Mouse (Mus musculus): ENCODE measurements around the gene Iqcd. TPM values are rescaled to one million over a fixed set of nuclear protein-coding genes. Genes with fewer than 3 reads are reported as not detected.

The Iqcd gene
- polyA plus RNA-seq, 1 experiment from 2014 or later, result 0.54 TPM

DNA sequence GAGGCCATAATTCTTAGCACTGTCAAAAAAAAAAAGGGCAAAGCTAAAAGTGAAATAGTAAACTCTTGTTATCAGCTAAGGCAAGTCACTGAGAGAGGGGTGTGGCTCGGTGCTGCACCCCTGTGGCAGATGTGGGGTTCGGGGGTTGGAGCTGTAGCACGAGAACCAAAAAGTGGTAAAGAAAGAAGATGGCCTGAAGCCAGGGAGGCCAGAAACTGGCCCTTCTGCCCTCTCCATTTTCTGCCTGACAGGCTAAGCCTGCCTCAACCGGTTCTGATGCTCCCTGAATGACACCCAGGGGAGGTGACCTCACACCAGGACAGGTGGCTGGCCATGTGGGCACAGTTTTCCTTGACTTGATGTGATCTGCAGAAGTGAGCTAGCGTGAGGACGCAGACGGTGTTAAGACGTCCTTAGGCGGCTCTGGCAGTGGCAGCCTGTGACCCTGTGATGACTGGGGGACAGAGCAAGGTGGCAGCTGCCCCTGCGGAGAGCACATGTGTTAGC lies 10.8 kb upstream of the Iqcd start:
- 50% methylated on average over 10 of the region's 10 CpGs for WGBS
- Histone ChIP-seq H3K9ac (replicated peaks; ENCODE audit: low read depth, low read length) (no peak overlapping the region), H3K4me3 (ENCODE audit: low read depth, low read length) (no peak overlapping the region), H3K4me2 (replicated peaks; ENCODE audit: low read depth, low read length) (0 out of 2 replicates have a peak overlapping the region, but pooled peaks have one; percentile 12), H3K27ac (ENCODE audit: low read length) (peak overlapping the region; percentile 77; the same call in 1 of the 2 replicates), H3K36me3 (ENCODE audit: control insufficient read depth, insufficient read depth, low read length) (no peaks in the 10 kb centered on the region; the same call in 1 of the 2 replicates), H3K9me3 (ENCODE audit: control insufficient read depth, low read depth, low read length) (no peaks in the 10 kb centered on the region), H3K4me1 (ENCODE audit: control insufficient read depth, insufficient read depth, low read length) (peaks cover 23% of the 10 kb centered on the region), H3K27me3 (ENCODE audit: control insufficient read depth, insufficient read depth, low read length) (no peaks in the 10 kb centered on the region)
- no peak for ATAC-seq (ENCODE audit: insufficient number of reproducible peaks, insufficient read depth, low FRiP score, low read depth)

DNA sequence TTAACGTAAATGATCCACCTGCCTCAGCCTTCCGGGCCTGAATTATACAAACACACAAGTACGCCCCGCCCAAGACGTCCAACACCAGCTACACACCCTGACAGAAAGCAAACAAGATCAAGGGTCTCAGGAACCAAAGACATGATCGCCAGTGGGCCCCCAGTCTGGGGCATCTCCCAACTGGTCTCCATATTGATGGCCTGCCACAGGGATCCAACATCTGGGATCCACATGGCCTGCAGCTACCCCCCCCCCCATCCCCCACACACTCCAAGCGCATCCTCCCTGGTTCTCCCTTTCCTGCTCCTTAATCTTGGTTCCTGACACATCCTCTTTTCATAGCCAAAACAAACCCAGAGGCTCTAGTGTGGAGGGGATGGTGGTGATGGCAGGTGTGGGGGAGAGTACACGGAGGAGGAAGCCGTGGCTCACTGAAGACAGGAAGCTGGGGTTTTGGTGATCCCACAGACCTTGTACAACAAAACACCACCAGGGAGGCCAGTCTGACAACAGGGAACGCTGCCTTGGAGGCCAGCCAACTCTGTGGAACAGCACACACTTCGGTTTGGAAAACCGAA lies 10.2 kb upstream of the Iqcd start:
- H3K9ac ChIP-seq (replicated peaks; ENCODE audit: low read depth, low read length), result no peak overlapping the region
- H3K4me1 ChIP-seq (ENCODE audit: control insufficient read depth, insufficient read depth, low read length), result peaks cover 23% of the 10 kb centered on the region
- 26% methylated on average over 12 of the region's 12 CpGs for WGBS

DNA sequence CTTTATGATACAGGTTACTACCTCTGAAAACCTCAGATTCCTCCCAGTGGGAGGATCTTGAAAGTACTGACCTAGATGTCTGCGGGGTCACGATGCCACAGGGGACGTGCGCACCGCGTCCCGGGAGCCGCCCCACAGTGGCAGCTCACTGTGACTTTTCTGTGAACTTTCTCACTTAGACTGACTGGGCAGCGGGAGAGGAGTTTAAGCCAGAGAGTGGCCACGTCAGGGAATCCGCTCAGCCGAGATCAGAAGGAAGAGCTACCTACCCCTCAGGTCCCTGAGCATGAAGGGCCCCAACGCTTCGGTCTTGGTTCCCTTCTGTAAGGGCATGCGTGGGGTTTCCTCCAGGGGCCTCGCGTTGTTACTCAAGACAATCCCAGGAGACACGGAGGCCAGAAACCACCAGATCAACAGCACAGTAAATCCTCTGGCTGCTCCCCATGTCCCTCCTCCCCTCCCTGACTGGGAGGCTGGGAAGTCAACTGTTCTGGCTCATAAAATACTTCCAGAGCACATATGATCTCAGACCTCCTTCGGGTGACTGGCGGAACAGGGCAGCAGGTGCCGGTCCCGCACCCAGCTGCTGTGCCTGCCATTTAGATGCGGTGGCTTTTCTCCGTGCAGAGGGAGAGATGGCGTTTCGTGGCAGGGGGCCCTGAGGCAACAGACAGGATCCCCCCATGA lies 9.5 kb upstream of the Iqcd start:
- no peak for ATAC-seq (ENCODE audit: insufficient number of reproducible peaks, insufficient read depth, low FRiP score, low read depth)
- peak overlapping the region; percentile 77 for H3K27ac ChIP-seq (ENCODE audit: low read length)
- H3K27me3 ChIP-seq (ENCODE audit: control insufficient read depth, insufficient read depth, low read length), result no peaks in the 10 kb centered on the region
- no peak overlapping the region for H3K4me3 ChIP-seq (ENCODE audit: low read depth, low read length)
- peak overlapping the region; percentile 12; the same call in 1 of the 2 replicates for H3K4me2 ChIP-seq (replicated peaks; ENCODE audit: low read depth, low read length)
- no peaks in the 10 kb centered on the region; the same call in 1 of the 2 replicates for H3K36me3 ChIP-seq (ENCODE audit: control insufficient read depth, insufficient read depth, low read length)
- H3K4me1 ChIP-seq (ENCODE audit: control insufficient read depth, insufficient read depth, low read length), result peaks cover 23% of the 10 kb centered on the region
- H3K9ac ChIP-seq (replicated peaks; ENCODE audit: low read depth, low read length), result no peak overlapping the region
- no peaks in the 10 kb centered on the region for H3K9me3 ChIP-seq (ENCODE audit: control insufficient read depth, low read depth, low read length)
- WGBS, result 49% methylated on average over 26 of the region's 26 CpGs

More for the DNA sequence above, 10.2 kb upstream of the Iqcd start:
- peak overlapping the region; percentile 12; the same call in 1 of the 2 replicates for H3K4me2 ChIP-seq (replicated peaks; ENCODE audit: low read depth, low read length)
- no peaks in the 10 kb centered on the region for H3K9me3 ChIP-seq (ENCODE audit: control insufficient read depth, low read depth, low read length)
- ATAC-seq (ENCODE audit: insufficient number of reproducible peaks, insufficient read depth, low FRiP score, low read depth), result peak; percentile 8; the same call in 1 of the 2 replicates
- peak overlapping the region; percentile 77; the same call in 1 of the 2 replicates for H3K27ac ChIP-seq (ENCODE audit: low read length)
- H3K27me3 ChIP-seq (ENCODE audit: control insufficient read depth, insufficient read depth, low read length), result no peaks in the 10 kb centered on the region
- no peaks in the 10 kb centered on the region; the same call in 1 of the 2 replicates for H3K36me3 ChIP-seq (ENCODE audit: control insufficient read depth, insufficient read depth, low read length)
- H3K4me3 ChIP-seq (ENCODE audit: low read depth, low read length), result no peak overlapping the region

DNA sequence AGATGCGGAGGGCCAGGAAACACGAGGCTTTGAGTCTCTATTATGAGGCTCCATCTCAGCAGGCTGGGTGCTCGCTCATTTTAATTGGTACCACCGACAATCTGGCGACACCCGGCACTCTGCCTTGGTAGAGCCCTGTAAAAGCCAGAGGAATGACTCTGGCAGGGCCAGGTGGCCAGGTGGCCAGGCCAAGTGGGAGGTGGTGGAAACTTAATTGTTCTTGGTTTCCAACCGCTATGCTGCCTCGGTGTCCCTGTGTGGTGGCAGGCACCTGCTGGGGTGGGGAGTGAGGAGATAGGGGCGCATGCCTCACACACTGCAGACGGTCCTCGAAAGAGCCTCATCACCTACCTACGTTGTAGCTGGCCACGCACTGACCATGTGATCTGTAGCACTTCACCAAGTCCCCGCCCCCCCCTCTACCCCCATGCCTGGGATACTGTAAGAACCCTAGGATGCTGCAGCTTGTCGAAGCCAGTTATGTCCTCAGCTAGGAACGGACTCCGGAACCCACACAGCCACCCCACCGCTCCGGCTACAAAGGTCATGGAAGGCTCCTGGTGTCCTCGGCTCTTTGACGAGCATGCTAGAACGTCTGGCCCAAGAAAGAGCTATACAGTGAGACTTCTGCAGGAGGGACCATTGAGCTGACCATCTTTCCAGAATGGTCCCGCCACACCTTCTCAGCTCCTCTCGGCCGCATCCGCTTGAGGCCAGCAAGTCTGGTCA lies 8.8 kb upstream of the Iqcd start:
- no peaks in the 10 kb centered on the region for H3K27me3 ChIP-seq (ENCODE audit: control insufficient read depth, insufficient read depth, low read length)
- 89% methylated on average over 26 of the region's 26 CpGs for WGBS
- no peak overlapping the region for H3K27ac ChIP-seq (ENCODE audit: low read length)
- no peak overlapping the region for H3K9ac ChIP-seq (replicated peaks; ENCODE audit: low read depth, low read length)
- H3K9me3 ChIP-seq (ENCODE audit: control insufficient read depth, low read depth, low read length), result no peaks in the 10 kb centered on the region
- H3K4me3 ChIP-seq (ENCODE audit: low read depth, low read length), result no peak overlapping the region
- ATAC-seq (ENCODE audit: insufficient number of reproducible peaks, insufficient read depth, low FRiP score, low read depth), result no peak
- no peaks in the 10 kb centered on the region; the same call in 1 of the 2 replicates for H3K36me3 ChIP-seq (ENCODE audit: control insufficient read depth, insufficient read depth, low read length)
- peaks cover 23% of the 10 kb centered on the region for H3K4me1 ChIP-seq (ENCODE audit: control insufficient read depth, insufficient read depth, low read length)
- no peak overlapping the region for H3K4me2 ChIP-seq (replicated peaks; ENCODE audit: low read depth, low read length)

DNA sequence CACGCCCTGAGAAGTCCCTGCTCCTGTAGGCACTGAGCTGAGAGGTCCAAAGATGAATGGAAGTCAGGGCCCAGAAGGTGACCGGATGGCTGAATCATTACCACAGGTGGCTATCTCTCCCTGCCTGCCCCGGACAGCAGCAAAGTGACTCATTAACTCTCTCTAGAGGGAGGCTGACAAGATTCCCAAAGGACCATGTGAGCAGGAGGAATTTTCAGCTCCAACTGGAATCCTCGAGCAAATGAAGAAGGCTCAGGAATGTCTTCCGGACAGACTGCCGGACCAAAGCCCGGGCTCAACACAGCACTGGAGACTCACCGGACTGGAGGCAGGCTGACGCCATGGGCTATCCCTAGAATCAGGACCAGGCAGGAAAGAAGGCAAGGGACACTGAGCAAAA lies 6.8 kb upstream of the Iqcd start:
- Histone ChIP-seq H3K36me3 (ENCODE audit: control insufficient read depth, insufficient read depth, low read length) (no peaks in the 10 kb centered on the region; the same call in 1 of the 2 replicates), H3K27ac (ENCODE audit: low read length) (no peak overlapping the region), H3K4me1 (ENCODE audit: control insufficient read depth, insufficient read depth, low read length) (peaks cover 27% of the 10 kb centered on the region), H3K9ac (replicated peaks; ENCODE audit: low read depth, low read length) (no peak overlapping the region), H3K9me3 (ENCODE audit: control insufficient read depth, low read depth, low read length) (no peaks in the 10 kb centered on the region), H3K4me3 (ENCODE audit: low read depth, low read length) (no peak overlapping the region), H3K4me2 (replicated peaks; ENCODE audit: low read depth, low read length) (no peak overlapping the region), H3K27me3 (ENCODE audit: control insufficient read depth, insufficient read depth, low read length) (no peaks in the 10 kb centered on the region)
- ATAC-seq (ENCODE audit: insufficient number of reproducible peaks, insufficient read depth, low FRiP score, low read depth), result no peak
- WGBS, result 72% methylated on average over 9 of the region's 9 CpGs

DNA sequence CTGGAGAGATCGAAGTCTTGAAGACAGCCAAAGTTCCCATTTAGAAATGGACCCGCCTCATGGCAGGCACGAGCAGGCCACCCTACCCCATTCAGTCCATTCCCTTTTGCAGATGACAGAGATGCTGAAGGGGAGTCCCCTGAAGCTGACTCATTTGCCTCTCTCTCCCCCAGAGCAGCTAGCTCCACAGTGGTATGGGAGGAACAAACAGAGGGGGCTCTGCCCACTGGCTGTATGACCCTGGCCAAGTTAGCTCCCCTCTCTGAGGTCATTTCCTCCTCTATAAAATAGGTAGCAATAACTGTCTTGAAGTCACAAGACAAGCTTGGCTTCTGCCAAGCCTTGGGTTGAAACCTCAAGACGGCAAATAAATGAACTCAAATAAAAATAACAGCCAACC lies 5.3 kb upstream of the Iqcd start:
- WGBS, result 96% methylated on average over 4 of the region's 4 CpGs
- no peak overlapping the region for H3K9ac ChIP-seq (replicated peaks; ENCODE audit: low read depth, low read length)
- H3K27ac ChIP-seq (ENCODE audit: low read length), result no peak overlapping the region
- no peaks in the 10 kb centered on the region for H3K9me3 ChIP-seq (ENCODE audit: control insufficient read depth, low read depth, low read length)
- H3K4me3 ChIP-seq (ENCODE audit: low read depth, low read length), result no peak overlapping the region
- H3K27me3 ChIP-seq (ENCODE audit: control insufficient read depth, insufficient read depth, low read length), result no peaks in the 10 kb centered on the region
- H3K4me1 ChIP-seq (ENCODE audit: control insufficient read depth, insufficient read depth, low read length), result peaks cover 30% of the 10 kb centered on the region
- no peak for ATAC-seq (ENCODE audit: insufficient number of reproducible peaks, insufficient read depth, low FRiP score, low read depth)
- H3K4me2 ChIP-seq (replicated peaks; ENCODE audit: low read depth, low read length), result no peak overlapping the region
- no peaks in the 10 kb centered on the region; the same call in 1 of the 2 replicates for H3K36me3 ChIP-seq (ENCODE audit: control insufficient read depth, insufficient read depth, low read length)

DNA sequence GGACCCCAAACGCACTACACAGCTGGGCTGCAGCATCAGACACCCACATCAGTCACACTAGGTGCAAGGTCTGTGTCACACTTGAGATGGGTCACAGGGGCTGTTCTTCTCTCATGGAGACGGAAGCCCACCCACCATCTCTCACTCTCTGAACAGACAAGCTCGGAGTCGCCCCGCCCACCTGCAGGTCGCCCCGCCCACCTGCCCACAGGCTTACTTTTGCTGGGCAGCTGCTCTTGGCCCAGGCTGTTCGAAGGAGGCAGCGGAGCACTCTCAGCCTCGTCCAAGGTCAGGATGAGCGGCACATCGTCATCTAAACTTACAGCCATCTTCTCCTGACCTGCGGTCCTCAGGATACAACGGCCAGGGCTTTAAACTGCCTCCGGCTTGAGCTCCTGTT lies 3.8 kb upstream of the Iqcd start:
- no peak for ATAC-seq (ENCODE audit: insufficient number of reproducible peaks, insufficient read depth, low FRiP score, low read depth)
- H3K27ac ChIP-seq (ENCODE audit: low read length), result no peak overlapping the region
- H3K4me3 ChIP-seq (ENCODE audit: low read depth, low read length), result no peak overlapping the region
- no peaks in the 10 kb centered on the region for H3K9me3 ChIP-seq (ENCODE audit: control insufficient read depth, low read depth, low read length)
- H3K36me3 ChIP-seq (ENCODE audit: control insufficient read depth, insufficient read depth, low read length), result no peaks in the 10 kb centered on the region; the same call in 1 of the 2 replicates
- no peak overlapping the region for H3K9ac ChIP-seq (replicated peaks; ENCODE audit: low read depth, low read length)
- H3K4me2 ChIP-seq (replicated peaks; ENCODE audit: low read depth, low read length), result no peak overlapping the region
- H3K4me1 ChIP-seq (ENCODE audit: control insufficient read depth, insufficient read depth, low read length), result peaks cover 18% of the 10 kb centered on the region
- no peaks in the 10 kb centered on the region for H3K27me3 ChIP-seq (ENCODE audit: control insufficient read depth, insufficient read depth, low read length)
- 43% methylated on average over 15 of the region's 15 CpGs for WGBS
